Mouse (Mus musculus): Measurements from ENCODE around the gene Diaph3.
"Not testable (repeated sequence)": the region's sequence is repeated elsewhere in the genome, so short reads cannot be mapped to it uniquely, and the experiment has no call there.

The Diaph3 gene

DNA sequence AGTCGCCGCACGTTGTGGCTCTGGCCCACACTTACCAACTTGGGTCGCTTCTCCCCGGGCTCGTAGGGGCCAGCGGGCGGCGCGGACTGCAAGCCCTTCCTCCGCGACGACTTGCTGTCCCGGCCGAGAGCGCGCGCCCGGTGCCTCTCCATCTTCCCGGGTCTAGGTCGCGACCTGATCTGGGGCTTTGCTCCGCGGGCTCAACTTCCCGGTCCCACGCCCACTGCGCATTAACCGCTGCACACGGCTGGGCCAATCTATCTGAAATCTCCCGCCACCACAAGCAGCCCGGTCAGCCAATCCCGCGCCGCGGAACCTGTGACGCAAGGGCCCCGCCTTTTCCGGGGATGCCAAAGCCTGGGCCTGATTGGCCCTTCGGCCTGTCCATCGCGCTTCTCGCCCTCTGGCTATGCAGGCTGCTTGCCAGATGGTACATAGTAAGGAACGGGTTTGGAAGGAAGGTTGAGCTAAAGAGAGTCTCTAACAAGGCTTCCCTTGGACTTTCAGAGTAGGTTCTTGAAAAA lies at the start of gene Diaph3:
Gene Diaph3, minus strand, starts transcription at position 273 of the 524 bp plus-strand sequence.
- DNase-seq: peak; percentile 93 to 94

DNA sequence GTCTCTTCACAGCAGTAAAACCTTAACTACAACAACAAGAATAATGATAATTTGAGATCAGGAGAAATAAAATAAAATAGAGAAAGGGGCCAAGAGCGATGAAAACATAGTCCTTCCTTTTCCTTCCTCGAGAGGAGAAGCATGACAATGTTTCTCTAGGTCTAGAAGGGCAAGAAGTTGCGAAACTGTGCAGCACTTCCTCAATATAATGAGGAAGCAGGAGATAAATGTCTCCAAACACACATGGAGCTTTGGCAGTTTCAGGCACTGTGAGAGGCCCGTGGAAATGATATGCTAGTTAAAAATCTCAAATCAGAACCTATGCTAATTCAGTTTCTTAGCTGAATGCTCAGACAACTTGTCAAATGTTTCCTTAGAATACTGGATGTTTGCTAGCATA lies 49.6 kb upstream of the Diaph3 start:
- DNase-seq: no peak

DNA sequence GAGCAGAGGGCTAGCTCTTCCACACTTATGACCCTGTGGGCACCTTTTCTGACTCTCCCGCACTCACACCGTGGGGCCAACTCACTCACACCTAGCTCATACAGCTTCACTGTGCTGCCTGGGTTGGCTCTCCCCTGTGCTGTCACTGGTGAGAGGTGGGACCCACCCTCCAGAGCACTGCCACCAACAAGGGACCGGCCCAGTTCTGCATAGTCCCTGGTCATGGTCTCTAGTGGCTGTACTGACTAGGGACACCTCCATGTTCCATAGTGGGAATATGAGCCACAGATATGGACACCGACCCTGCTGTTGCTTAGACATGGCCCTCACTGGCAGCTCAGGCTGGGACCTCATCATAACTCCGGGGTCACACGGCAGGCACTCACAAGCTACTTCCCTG lies 30.5 kb upstream of the Diaph3 start:
- DNase-seq: no peak

DNA sequence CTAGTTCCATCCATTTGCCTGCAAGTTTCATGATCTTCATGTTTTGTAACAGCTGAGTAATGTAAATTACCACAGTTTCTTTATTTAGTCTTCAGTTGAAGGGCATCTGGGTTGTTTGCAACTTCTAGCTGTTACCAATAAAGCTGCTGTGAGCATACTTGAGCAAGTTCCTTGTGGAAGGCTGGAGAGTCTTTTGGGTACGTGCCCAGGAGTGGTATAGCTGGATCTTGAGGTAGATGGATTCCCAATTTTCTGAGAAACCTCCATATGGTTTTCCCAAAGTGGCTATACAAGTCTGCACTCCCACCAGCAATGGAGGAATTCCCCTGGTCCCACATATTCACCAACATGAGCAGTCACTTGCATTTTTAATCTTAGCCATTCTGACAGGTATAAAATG lies 28.1 kb upstream of the Diaph3 start:
- no peak for DNase-seq

DNA sequence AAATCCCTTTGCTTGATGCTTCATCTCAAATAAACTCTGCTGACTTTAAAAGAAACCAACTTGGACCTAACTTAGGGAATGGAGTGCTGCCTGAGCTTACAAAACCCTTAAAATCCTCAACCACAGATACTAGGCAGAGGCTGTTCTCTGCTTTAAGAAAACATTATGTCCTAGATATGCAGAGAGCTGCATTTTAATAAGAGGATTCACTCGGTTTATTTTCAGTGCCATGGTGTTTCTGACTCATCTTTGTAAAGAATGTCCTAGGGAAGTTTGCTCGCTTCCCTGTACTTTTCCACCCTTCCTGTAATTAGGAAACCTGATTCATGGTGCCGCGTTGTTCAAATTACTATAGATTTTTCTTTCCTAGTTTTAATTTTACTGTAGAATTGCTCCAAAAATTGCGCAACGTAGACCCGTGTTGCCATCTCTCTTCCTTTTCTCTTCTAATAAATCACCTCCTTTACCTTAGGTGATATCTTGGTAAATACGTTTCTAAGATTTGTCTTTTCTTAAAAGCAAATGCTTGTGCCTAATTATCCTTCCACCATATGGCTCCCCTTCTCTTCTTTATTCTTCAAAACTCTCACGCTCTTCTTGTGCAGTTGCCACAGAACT lies 14.7 kb upstream of the Diaph3 start:
- DNase-seq: no peak

DNA sequence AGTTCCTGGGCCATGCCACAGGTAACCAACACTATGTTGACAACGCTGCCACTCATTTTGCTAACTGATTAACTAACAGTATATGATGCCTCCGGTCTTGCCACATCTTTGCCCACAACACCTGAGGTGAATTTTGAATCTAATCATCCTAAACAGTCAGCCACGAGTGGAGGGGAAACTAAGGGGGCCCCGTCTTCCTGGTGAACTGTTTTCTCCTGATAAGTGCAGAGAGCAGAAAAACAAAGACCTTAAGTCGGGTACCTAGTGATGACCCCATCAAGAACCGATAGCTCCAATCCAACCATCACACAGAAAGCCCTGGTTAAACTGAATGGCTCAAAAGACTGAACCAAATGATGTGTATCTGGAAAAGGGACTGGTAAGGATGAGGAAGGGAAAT lies 8.6 kb upstream of the Diaph3 start:
- DNase-seq: no peak

DNA sequence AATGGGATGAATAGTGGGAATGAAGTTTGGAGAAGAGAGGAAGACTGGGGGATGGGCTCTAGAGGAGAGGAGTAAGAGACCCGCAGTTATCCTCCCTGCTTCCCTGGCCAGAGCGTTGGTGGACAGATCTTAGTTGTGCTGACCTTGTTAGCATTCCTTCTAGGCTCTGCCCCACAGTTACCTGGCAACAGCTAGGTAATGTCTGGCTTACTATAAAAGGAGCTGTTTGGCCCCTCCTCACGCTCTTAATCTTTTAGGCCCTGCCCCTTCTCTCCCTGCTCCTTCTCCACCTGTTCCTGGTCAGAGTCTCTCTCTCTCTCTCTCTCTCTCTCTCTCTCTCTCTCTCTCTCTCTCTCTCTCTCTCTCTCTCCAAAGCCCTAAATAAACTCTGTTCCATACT lies 5.7 kb upstream of the Diaph3 start:
- DNase-seq: no peak

DNA sequence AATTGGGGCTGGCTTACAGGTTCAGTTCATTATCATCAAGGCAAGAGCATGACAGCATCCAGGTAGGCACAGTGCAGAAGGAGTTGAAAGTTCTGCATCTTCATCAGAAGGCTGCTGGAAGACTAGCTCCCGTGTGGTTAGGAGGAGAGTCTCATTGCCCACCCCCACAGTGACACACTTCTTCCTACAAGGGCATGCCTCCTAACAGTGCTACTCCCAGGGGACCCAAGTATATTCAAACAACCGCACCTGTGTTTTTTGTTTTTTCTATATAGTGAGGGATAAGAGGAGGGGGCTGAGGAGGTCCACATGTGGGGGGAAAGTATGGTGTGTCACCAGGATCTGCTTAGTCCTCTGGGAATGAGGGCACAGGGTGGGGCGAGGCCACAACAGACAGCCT lies 4.3 kb upstream of the Diaph3 start:
- no peak for DNase-seq

DNA sequence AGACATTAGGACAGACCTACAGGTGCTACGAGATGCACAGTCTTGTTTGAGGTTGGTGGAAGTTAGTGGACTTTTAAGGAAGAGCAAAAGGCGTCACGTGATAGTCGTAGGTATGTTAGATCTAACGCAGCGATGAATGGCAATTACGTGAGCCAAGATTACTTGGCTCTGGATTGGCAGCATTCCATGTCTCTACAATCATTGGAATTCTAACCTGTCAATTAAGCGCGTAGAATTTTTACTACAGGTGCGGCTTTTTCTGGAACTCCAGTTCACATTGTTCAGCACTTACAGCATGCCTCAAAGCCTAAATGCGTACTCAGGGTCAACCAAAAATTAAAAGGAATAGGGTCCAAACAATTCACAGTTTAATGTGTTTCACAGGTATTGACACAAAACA lies 742 bp upstream of the Diaph3 start:
- DNase-seq: no peak

DNA sequence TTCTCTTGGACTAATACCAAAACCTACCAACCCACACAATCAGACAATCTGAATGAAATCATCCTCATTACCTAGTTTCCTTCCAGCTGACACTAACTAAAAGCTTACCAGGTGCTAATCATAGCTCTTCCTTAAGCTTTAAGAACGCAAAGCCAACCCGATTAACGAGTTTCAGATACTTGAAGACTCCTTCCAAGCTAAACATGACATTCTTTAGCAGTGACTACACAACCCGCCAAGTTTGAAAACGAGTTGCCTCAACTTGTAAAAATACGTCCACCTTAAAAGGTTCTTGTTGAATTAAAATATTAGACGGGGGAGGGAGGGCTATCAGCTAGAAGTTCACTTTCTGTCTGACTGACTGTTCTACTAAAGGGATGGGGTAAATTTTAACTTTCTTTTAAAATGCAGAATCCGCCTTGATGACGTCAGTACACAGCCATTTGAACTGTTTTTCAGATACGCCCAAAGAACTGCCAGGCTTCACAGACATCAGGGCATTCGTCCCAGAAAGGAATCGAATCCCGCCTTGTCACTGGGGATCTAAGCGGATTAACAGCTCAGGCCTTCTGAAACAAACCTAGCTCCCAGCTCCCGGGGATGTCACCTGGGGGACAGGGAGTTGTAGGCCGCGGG lies 590 bp downstream of the Diaph3 start:
- DNase-seq: no peak

DNA sequence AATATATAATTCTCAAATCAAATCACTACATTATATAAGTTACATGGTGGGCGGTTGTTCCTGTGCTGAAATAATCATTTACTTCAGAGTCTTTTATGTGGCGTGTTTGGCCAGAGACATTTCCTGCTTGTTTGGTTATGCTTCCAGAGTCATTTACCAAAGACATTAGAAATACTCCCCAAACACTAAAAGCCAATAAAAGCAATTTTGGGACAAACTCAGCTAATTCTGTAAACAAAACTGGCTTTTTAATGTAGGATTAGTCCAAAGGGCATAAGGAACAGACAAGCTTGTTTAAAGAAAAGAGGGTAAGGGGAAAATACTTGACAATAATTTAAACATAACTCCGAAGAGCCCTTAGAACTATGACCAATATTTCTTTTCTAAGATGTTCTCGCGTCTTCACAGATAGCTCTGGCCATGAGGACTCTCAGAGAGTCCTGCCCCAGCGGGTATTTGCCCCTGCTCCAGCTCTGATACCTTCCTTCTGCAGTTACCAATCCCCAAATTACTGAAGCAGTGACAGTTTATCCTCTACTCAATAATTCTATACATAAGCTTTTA lies 14.9 kb downstream of the Diaph3 start:
- DNase-seq: no peak

DNA sequence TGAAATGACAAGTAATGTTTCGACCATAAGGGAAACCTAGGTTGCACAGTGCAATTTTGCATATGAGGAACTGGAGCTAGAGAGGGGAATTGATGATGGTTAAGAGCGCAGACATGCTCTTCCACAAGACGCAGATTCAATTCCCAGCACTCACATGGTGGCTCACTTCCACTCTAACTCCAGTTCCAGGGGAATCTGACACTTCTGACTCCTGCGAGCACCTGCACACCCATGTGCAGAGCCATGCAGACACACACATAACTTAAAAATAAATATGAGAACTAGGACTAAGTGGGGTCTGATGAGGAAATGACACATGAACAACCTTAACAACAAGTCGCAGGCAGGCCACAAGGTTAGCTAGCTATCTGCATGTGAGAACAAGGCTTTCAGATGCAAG lies 15.5 kb downstream of the Diaph3 start:
- no peak for DNase-seq

DNA sequence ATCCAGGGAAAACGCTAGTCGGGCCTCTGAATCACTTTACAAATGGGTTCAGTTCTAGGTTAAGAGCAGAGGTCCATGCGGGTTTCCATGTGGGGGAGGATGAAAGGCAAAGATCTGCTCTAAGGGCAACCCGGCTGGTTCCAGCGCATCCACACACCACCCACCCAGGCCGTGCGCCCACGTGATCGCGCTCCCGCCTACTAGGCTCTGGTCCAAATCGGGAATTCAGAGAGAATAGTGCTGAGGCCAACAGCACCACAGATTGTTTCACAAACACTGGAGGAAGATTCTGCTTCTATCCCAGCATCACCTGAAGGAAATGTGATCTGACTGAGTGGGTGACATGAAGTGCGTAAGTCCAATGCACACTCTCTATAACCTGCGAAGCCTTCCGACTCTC lies 17.9 kb downstream of the Diaph3 start:
- DNase-seq: no peak

DNA sequence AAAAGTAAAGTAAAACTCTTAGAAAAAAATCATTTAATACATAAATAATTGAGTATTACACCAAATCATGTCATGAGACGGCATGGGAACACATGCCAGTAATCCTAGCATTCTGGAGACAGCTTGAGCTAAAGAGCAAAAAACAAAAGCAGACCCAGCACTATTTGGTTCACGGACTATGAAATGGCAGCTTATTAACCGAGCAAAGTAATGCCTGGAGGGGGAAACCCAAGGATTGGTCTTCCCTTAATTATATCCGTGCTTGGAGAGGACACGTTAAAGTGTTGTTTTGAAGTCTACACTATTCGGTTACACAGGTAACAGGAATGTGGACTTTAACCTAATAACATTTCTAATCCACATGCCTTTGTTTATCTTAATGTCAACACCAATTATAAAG lies 19.2 kb downstream of the Diaph3 start:
- no peak for DNase-seq

DNA sequence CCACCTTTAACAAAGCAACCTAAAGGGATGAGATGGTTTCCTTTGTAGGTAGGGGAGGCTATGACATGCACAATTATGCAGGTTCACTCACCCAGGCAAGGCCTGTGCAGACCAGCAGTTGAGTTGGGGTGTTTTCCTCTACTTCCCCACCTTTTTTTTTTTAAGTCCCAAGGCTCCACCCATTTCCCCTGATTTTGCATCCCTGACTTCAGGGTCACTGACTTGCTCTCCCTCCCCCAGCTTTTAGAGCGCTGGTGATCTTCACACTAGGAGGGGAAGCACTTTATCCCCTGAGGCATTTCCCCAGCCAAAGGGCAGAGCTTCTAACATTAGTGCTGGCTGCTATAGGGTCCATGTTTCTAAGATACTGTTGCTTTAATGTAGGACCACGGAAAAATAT lies 30.4 kb downstream of the Diaph3 start:
- DNase-seq: no peak

DNA sequence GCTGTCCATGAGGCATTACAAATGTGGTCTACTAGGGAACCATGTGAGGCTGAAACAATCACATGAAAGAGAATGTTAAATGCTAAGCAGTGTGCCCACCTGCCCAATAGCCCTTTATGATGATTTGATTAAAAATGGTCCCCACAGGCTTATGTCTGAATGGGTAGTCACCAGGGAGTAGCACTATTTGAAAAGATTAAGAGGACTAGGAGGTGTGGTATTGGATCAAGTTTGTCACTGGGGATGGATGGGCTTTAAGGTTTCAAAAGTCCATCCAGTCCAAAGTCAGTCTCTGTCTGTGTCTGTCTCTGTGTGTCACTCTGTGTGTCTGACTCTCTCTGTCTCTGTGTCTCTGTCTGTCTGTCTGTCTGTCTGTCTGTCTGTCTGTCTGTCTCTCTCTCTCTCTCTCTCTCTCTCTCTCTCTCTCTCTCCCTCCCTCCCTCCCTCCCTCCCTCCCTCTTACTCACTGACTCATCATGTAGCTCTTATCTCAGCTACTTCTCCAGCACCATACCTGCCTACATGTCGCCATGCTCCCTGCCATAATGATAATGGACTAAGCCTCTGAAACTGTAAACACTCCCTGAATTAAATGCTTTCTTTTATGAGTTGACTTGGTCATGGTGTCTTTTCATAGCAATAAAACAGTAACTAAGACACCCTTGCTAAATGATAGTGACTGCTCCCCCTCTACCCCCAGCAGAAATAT lies 41.5 kb downstream of the Diaph3 start:
- no peak for DNase-seq

DNA sequence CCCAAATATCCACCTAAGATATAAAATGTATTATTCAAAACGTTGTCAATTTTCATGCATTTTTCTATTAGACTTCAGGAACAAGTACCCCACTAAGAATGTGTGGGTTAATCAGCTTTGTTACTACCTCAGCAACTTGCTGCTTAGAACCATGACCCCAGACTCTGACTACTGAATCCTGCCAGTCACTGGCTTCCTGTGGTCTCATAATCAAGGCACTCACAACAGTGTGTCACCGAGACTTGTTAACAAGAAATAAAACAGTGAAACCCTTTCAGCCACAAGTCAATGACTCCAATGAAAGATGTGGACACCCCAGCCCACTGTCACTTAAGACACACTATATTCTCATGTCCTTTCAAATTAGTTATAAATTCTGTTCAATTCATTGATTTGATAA lies 42.9 kb downstream of the Diaph3 start:
- DNase-seq: no peak

DNA sequence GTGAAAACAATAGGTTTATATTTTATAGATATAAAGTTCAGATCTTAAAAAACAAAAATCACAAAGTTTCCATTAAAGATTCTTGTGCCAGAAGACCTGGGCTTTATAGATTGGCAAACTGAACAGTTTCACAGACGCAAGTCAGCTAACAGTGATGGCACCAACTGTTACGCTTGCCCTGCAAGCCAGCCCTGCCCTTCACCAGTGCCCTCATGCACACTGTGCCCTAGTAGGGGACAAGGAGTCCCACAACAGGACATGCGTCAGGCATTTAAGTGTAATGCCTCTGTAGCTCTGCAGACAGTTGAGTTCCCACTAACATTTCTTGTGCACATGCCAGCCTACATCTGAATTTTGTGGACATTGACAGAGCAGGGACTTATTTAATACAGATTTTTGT lies 49.5 kb downstream of the Diaph3 start:
- DNase-seq: no peak

DNA sequence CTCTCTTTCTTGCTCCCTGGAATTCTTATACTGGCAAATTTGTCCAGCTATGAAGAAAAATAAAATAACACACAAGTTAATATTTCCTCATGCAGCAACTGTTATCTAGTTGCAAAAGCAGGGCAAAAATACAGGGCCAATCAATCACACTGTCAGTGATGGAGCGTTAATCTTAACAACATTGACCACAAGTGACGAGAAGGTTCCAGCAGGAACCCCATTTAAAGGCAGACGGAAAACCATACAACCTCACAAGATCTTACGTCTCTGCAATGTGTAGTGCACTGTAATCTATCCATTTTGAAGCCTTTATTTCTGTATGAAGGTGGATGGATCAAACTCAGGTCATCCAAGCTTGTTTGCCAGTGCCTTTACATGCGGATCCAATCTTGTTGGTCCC lies 49.9 kb downstream of the Diaph3 start:
- no peak for DNase-seq

DNA sequence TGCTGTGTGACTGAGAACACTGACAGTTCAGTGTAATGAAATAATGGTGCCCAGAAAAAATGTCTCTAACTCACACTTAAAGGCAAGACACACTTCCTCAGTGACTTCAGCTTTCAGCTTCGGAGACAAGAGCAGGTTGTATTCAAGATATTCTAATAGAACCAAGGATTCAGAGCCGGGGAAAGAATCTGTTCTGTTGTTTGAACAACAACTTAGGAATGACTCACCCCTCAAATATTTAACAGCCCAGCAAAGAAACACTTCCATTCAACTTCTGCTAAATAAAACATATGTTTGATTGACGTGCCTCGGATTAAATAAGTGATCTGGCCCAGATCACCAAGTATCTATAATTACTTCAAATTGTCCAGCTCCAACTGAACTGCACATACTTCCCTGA lies 52.1 kb downstream of the Diaph3 start:
- DNase-seq: no peak

DNA sequence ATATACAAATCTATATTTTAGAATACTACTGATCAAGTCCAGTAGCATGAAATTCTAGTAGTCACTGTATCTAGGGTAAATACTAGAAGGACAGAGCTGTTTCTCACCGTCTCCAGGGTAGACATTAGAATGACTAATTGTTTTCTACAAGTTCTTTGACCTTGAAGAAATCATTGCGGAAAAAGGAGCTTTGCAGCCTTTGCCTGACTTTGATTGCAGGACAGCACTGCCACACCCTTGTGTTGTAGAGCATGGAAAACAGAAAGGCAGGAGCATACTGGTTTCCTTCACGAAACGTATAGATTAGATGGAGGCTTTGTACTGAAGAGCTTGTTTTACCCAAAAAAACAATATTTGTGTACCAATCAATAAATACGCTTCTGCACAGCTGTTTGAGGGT lies 52.6 kb downstream of the Diaph3 start:
- no peak for DNase-seq

DNA sequence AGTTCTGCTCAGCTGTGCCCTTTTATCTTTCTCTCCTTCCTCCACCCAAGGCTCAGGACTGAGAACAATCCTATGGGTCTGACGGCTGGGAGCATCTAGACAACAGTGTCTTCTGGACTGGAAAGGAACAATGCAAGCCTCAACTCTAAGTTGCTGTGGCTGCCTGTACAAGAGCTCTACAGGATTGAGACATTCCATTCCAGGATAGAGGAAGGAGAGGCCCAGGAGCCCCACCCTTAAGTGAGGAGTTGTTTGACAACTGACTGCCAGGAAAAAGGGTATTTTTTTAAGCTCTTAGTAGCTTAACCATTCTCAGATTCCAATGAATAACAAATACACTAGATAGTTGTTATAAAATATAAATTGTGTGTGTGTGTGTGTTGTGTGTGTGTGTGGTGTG lies 53.0 kb downstream of the Diaph3 start:
- no peak for DNase-seq

DNA sequence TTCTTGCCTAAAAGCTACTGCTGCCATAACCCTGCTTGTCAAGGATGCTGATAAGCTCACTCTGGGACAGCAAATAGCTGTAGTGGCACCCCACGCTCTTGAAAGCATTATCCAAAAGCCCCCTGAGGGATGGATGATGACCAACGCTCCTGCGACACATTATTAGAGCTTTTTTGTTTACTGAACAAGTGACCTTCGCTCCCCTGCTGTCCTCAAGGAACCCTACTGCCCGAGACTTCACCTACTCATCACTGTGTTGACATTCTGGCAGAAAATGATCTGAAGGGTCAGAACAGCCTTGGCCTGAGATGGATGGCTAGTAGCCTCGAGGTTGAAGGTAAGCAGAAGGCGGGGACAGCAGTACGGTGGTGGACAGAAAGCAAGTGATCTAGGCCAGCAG lies 56.1 kb downstream of the Diaph3 start:
- not testable (repeated sequence) for DNase-seq

DNA sequence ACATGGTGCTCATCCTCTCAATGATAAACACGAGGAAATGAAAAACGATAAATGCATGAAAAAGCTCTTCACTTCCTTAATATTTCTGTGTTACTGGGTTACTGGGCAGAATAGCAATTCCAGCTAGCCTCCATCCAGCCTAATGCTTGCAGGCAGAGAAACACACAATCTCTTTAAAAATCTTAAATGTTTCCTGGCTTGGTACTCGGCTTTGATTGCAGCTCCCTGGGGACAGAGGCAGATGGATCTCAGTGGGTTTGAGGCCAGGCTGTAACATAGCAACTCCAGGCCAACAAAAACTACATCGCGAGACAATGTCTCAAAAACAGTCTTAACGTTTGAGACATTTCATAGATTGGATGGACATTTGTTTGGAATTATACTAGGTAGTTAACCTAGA lies 57.1 kb downstream of the Diaph3 start:
- DNase-seq: peak in 1 of 2 experiments; percentile 19
